Mouse (Mus musculus) MEL (cell line): ENCODE data around the gene Mcfd2.

Experiments used
- BHLHE40 ChIP-seq: IDR thresholded peaks from 2 replicates; pipeline ENCODE4 v1.6.1; 2012; ENCODE audit warnings: low read depth, mild to moderate bottlenecking, inconsistent platforms, low read length, improper control_type of control experiment, borderline replicate concordance
- CTCF ChIP-seq, 3 experiments: IDR thresholded peaks in 2 of 3; conservative IDR thresholded peaks in 1 of 3; 2 replicates each; pipeline ENCODE4 v1.5.1; 2011 to 2012; ENCODE audit warnings: low read length in 3 of 3, low read depth in 2 of 3, mild to moderate bottlenecking in 2 of 3, improper control_type of control experiment in 1 of 3, inconsistent platforms in 1 of 3, mixed read lengths in 1 of 3, moderate library complexity in 1 of 3; ENCODE audit not compliant: control insufficient read depth in 1 of 3, insufficient read depth in 1 of 3, poor library complexity in 1 of 3, severe bottlenecking in 1 of 3
- POLR2AphosphoS5 ChIP-seq: IDR thresholded peaks from 2 replicates; pipeline ENCODE4 v1.6.1; 2012; ENCODE audit warnings: low read depth, borderline replicate concordance, mild to moderate bottlenecking, inconsistent platforms, low read length, moderate library complexity, mixed read lengths
- ZKSCAN1 ChIP-seq: IDR thresholded peaks from 2 replicates; pipeline ENCODE4 v1.6.1; 2012; ENCODE audit warnings: low read depth, mild to moderate bottlenecking, inconsistent platforms, low read length, improper control_type of control experiment, moderate library complexity

- TF ChIP-seq ZKSCAN1 (no peak), BHLHE40 (no peak), CTCF (IDR thresholded peaks at IDR 0.05 in 2 of 3, conservative IDR thresholded peaks at IDR 0.05 in 1 of 3; ENCODE audit: control insufficient read depth in 1 of 3, insufficient read depth in 1 of 3, low read depth in 2 of 3, low read length in 3 of 3, poor library complexity in 1 of 3, severe bottlenecking in 1 of 3) (no peak), POLR2AphosphoS5 (no peak)
Observed at GRCm38 (mm10) chr17:87235019-87235418, 30.7 kb downstream of the Mcfd2 start.
